Mouse (Mus musculus) midbrain, embryonic 12.5 days (tissue): ENCODE results near the gene Eqtn. TPM values are rescaled to one million over a fixed set of nuclear protein-coding genes. Genes with fewer than 3 reads are reported as not detected.

Source experiments
- ATAC-seq: fragments of 200-750 bp; cut with Nextera tagmentation; 2 replicates; pipeline ENCODE4 v1.8.0; 2017; ENCODE audit warnings: low read depth, moderate TSS enrichment, moderate library complexity; ENCODE audit not compliant: low FRiP score
- H3K27ac ChIP-seq: fragments of 300-500 bp; sonication (generic); replicated peaks from 2 replicates; pipeline ENCODE4 v1.5.1; 2016; ENCODE audit warnings: mild to moderate bottlenecking
- H3K27me3 ChIP-seq: fragments of 300-500 bp; sonication (generic); 2 replicates; pipeline ENCODE4 v1.6.1; 2016; ENCODE audit warnings: mild to moderate bottlenecking
- H3K36me3 ChIP-seq: fragments of 300-500 bp; sonication (generic); 2 replicates; pipeline ENCODE4 v1.6.1; 2016
- H3K4me1 ChIP-seq: fragments of 300-500 bp; sonication (generic); 2 replicates; pipeline ENCODE4 v1.6.1; 2016
- H3K4me2 ChIP-seq: fragments of 300-500 bp; sonication (generic); replicated peaks from 2 replicates; pipeline ENCODE4 v1.6.1; 2016; ENCODE audit warnings: mild to moderate bottlenecking, moderate library complexity
- H3K4me3 ChIP-seq: fragments of 300-500 bp; sonication (generic); 2 replicates; pipeline ENCODE4 v1.5.1; 2016; ENCODE audit warnings: mild to moderate bottlenecking
- H3K9ac ChIP-seq: fragments of 300-500 bp; sonication (generic); replicated peaks from 2 replicates; pipeline ENCODE4 v1.6.1; 2016; ENCODE audit warnings: mild to moderate bottlenecking, moderate library complexity
- H3K9me3 ChIP-seq: fragments of 300-500 bp; sonication (generic); 2 replicates; pipeline ENCODE4 v1.6.1; 2016; ENCODE audit warnings: mild to moderate bottlenecking
- WGBS: fragments of 180-500 bp; shearing (Covaris S2); methylation state at CpG from one replicate; pipeline ENCODE4 v1.1.7; 2016; 5-methylcytosine and 5-hydroxymethylcytosine counted together
- polyA plus RNA-seq: library from polyadenylated mRNA; unstranded; fragments of >200 nt; fragmentation: Nextera tagmentation; extraction: Ambion mirVana; gene quantifications from 2 replicates; pipeline ENCODE4 v1.2.1, GENCODE M21; 2016

Gene Eqtn
- 0.31 TPM in 1 of 2 replicates, not detected in the other for polyA plus RNA-seq

GRCm38 (mm10) chr4:94928743-94929142 is at the start of gene Eqtn:
TSS of gene Eqtn (minus strand) at chr4:94928843.
- H3K36me3 ChIP-seq: no peaks in the 10 kb centered on the region
- no peaks in the 10 kb centered on the region for H3K9me3 ChIP-seq
- no peaks in the 10 kb centered on the region for H3K4me1 ChIP-seq
- no peaks in the 10 kb centered on the region for H3K27me3 ChIP-seq
- H3K9ac ChIP-seq: no peak within 1 kb of the TSS
- ATAC-seq: no peak
- H3K4me3 ChIP-seq: no peak within 1 kb of the TSS
- H3K4me2 ChIP-seq: no peak within 1 kb of the TSS
- H3K27ac ChIP-seq: no peak within 1 kb of the TSS

GRCm38 (mm10) chr4:94973321-94973720 is 44.7 kb upstream of the Eqtn start:
- WGBS: 93% methylated on average over 2 of the region's 2 CpGs
- no peak overlapping the region for H3K4me2 ChIP-seq
- H3K27ac ChIP-seq: no peak overlapping the region
- H3K9ac ChIP-seq: no peak overlapping the region
- peaks cover 12% of the 10 kb centered on the region for H3K4me1 ChIP-seq
- no peaks in the 10 kb centered on the region for H3K9me3 ChIP-seq
- no peaks in the 10 kb centered on the region for H3K27me3 ChIP-seq
- H3K36me3 ChIP-seq: peaks cover 36% of the 10 kb centered on the region
- H3K4me3 ChIP-seq: no peak overlapping the region
- no peak for ATAC-seq

GRCm38 (mm10) chr4:94952773-94953172 is 24.1 kb upstream of the Eqtn start:
- no peak overlapping the region for H3K9ac ChIP-seq
- H3K4me1 ChIP-seq: no peaks in the 10 kb centered on the region
- H3K4me3 ChIP-seq: no peak overlapping the region
- peaks cover 66% of the 10 kb centered on the region for H3K36me3 ChIP-seq
- H3K27ac ChIP-seq: no peak overlapping the region
- H3K27me3 ChIP-seq: no peaks in the 10 kb centered on the region
- no peak overlapping the region for H3K4me2 ChIP-seq
- no peak for ATAC-seq
- no peaks in the 10 kb centered on the region for H3K9me3 ChIP-seq
- 91% methylated on average over 3 of the region's 3 CpGs for WGBS

- 83% methylated on average over 11 of the region's 11 CpGs for WGBS
- H3K4me2 ChIP-seq: no peak overlapping the region
- no peak overlapping the region for H3K9ac ChIP-seq
- H3K27ac ChIP-seq: no peak overlapping the region
- no peaks in the 10 kb centered on the region for H3K27me3 ChIP-seq
- peaks cover 37% of the 10 kb centered on the region for H3K36me3 ChIP-seq
- ATAC-seq: no peak
- no peaks in the 10 kb centered on the region for H3K9me3 ChIP-seq
- H3K4me1 ChIP-seq: no peaks in the 10 kb centered on the region
- no peak overlapping the region for H3K4me3 ChIP-seq
These were observed 12.7 kb upstream of the Eqtn start for GRCm38 (mm10) chr4:94941221-94941855.

- H3K27me3 ChIP-seq: no peaks in the 10 kb centered on the region
- H3K9me3 ChIP-seq: no peaks in the 10 kb centered on the region
- no peaks in the 10 kb centered on the region for H3K36me3 ChIP-seq
- H3K4me1 ChIP-seq: no peaks in the 10 kb centered on the region
- no peak overlapping the region for H3K27ac ChIP-seq
- H3K9ac ChIP-seq: no peak overlapping the region
- ATAC-seq: no peak
- no peak overlapping the region for H3K4me3 ChIP-seq
- 74% methylated on average over 3 of the region's 3 CpGs for WGBS
- no peak overlapping the region for H3K4me2 ChIP-seq
These were observed 26.9 kb downstream of the Eqtn start for GRCm38 (mm10) chr4:94901780-94902179.

- Histone ChIP-seq H3K27ac (no peak overlapping the region), H3K27me3 (no peaks in the 10 kb centered on the region), H3K4me3 (no peak overlapping the region), H3K4me2 (no peak overlapping the region), H3K9ac (no peak overlapping the region), H3K9me3 (no peaks in the 10 kb centered on the region), H3K36me3 (no peaks in the 10 kb centered on the region), H3K4me1 (no peaks in the 10 kb centered on the region)
- WGBS: 27% methylated on average over 2 of the region's 2 CpGs
- ATAC-seq: no peak
These were observed 27.9 kb downstream of the Eqtn start for GRCm38 (mm10) chr4:94900744-94901143.

Other genes starting within 250 kb of the Eqtn start
- 8.6 and 10.1 TPM in 2 replicates for gene Tek, start 189.6 kb downstream of the Eqtn start, polyA plus RNA-seq
- 35.0 and 36.9 TPM in 2 replicates for gene Mysm1, start 50.3 kb upstream of the Eqtn start, polyA plus RNA-seq
- 70.8 and 80.6 TPM in 2 replicates for gene Jun, start 123.4 kb upstream of the Eqtn start, polyA plus RNA-seq